Mouse (Mus musculus) ES-E14 (cell line): Measurements from ENCODE around the gene Flii. TPM values are rescaled to one million over a fixed set of nuclear protein-coding genes. Genes with fewer than 3 reads are reported as not detected.

Experiments
- DNase-seq: peaks from one replicate; pipeline ENCODE4 v3.0.0-alpha.2; 2013; ENCODE audit warnings: low read depth, low spot score
- H3K27ac ChIP-seq: 2 replicates; pipeline ENCODE4 v1.5.1; 2012; ENCODE audit warnings: low read depth, mild to moderate bottlenecking, low read length, moderate library complexity, mixed read lengths; ENCODE audit not compliant: poor library complexity, insufficient read depth, severe bottlenecking
- H3K36me3 ChIP-seq: 2 replicates; pipeline ENCODE4 v1.6.1; 2012; ENCODE audit warnings: mild to moderate bottlenecking, low read length, moderate library complexity, mixed read lengths; ENCODE audit not compliant: control insufficient read depth, poor library complexity, insufficient read depth, severe bottlenecking
- H3K4me1 ChIP-seq, 2 experiments: fragments of 150-350 bp in 1 of 2; sonication (generic) in 1 of 2; 2 replicates each; pipeline ENCODE4 v1.6.1; 2012; ENCODE audit warnings: low read length in 2 of 2, mild to moderate bottlenecking in 1 of 2, mixed read lengths in 1 of 2; ENCODE audit not compliant: control insufficient read depth in 2 of 2, insufficient read depth in 2 of 2, poor library complexity in 1 of 2
- H3K4me3 ChIP-seq, 2 experiments: fragments of 150-350 bp in 1 of 2; sonication (generic) in 1 of 2; 2 replicates each; pipeline ENCODE4 v1.5.1; 2012; ENCODE audit warnings: low read length in 2 of 2, low read depth in 1 of 2, mild to moderate bottlenecking in 1 of 2, mixed read lengths in 1 of 2; ENCODE audit not compliant: insufficient read depth in 1 of 2, poor library complexity in 1 of 2, severe bottlenecking in 1 of 2
- H3K9ac ChIP-seq: 2 replicates; pipeline ENCODE4 v1.6.1; 2012; ENCODE audit warnings: low read depth, mild to moderate bottlenecking, low read length, mixed read lengths; ENCODE audit not compliant: poor library complexity, insufficient read depth, severe bottlenecking
- H3K9me3 ChIP-seq: fragments of 150-350 bp; sonication (generic); 2 replicates; pipeline ENCODE4 v1.6.1; 2012; ENCODE audit warnings: low read depth, mild to moderate bottlenecking, low read length; ENCODE audit not compliant: control insufficient read depth, insufficient read depth
- CHD2 ChIP-seq: IDR thresholded peaks from 2 replicates; pipeline ENCODE4 v1.6.1; 2014; ENCODE audit warnings: mild to moderate bottlenecking, low read depth, low read length, inconsistent platforms
- HCFC1 ChIP-seq: IDR thresholded peaks from 2 replicates; pipeline ENCODE4 v1.6.1; 2012; ENCODE audit warnings: low read length, inconsistent platforms, borderline replicate concordance; ENCODE audit not compliant: insufficient read depth
- MAFK ChIP-seq: IDR thresholded peaks from 2 replicates; pipeline ENCODE4 v1.6.1; 2014; ENCODE audit warnings: mild to moderate bottlenecking, low read depth, low read length, inconsistent platforms; ENCODE audit not compliant: insufficient read depth
- ZC3H11A ChIP-seq: IDR thresholded peaks from 2 replicates; pipeline ENCODE4 v1.6.1; 2012; ENCODE audit warnings: low read depth, mild to moderate bottlenecking, inconsistent platforms, low read length, borderline replicate concordance
- ZNF384 ChIP-seq: IDR thresholded peaks from 2 replicates; pipeline ENCODE4 v1.6.1; 2012; ENCODE audit warnings: low read depth, low read length, inconsistent platforms
- in situ Hi-C, 2 experiments: fragments of 600-800 bp; cut with MboI; formaldehyde crosslinking; loops; one replicate each; pipeline ENCODE4 v1.15.1; 2025; ENCODE audit warnings: low sequenced_read_pairs in 2 of 2, inconsistent platforms in 1 of 2; ENCODE audit not compliant: unreplicated experiment in 2 of 2
- total RNA-seq: library from RNA; depleted of rRNA; stranded (reverse); fragments of 300-350 nt; gene quantifications from 2 replicates; pipeline ENCODE4 v1.2.3, GENCODE M21; 2012

The Flii gene
- total RNA-seq, 1 experiment: 55.3 TPM

DNA sequence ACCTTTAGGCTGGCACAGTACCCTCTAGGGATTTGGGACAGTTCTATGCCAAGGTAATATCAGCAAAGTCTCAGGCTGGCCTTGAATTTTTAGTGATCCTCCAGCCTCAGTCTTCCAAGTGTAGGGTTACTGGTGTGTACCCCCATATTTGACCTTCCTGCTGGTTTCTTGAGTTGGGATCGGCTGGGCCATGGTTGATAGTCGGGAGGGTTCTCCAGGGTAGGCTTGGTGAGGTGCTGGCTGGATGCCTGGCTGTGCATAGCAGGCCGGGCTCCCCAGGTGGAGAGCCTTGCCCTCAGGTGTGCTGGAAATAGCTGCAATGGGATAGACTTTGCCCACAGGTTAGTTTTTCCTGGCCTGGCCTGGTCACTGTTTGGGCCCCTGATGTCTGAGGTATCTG is 21.8 kb downstream of the Flii start:
- Histone ChIP-seq H3K4me3 (no peak overlapping the region), H3K27ac (no peak overlapping the region), H3K4me1 (peaks cover 4 to 5% of the 10 kb centered on the region in 2 experiments; a peak in 2 of 4 replicates), H3K36me3 (peaks cover 56% of the 10 kb centered on the region), H3K9ac (no peak overlapping the region), H3K9me3 (no peaks in the 10 kb centered on the region)
- TF ChIP-seq ZNF384 (no peak), CHD2 (no peak), MAFK (no peak), HCFC1 (no peak), ZC3H11A (no peak)
- in situ Hi-C loops: no loop called here
- DNase-seq: no peak

DNA sequence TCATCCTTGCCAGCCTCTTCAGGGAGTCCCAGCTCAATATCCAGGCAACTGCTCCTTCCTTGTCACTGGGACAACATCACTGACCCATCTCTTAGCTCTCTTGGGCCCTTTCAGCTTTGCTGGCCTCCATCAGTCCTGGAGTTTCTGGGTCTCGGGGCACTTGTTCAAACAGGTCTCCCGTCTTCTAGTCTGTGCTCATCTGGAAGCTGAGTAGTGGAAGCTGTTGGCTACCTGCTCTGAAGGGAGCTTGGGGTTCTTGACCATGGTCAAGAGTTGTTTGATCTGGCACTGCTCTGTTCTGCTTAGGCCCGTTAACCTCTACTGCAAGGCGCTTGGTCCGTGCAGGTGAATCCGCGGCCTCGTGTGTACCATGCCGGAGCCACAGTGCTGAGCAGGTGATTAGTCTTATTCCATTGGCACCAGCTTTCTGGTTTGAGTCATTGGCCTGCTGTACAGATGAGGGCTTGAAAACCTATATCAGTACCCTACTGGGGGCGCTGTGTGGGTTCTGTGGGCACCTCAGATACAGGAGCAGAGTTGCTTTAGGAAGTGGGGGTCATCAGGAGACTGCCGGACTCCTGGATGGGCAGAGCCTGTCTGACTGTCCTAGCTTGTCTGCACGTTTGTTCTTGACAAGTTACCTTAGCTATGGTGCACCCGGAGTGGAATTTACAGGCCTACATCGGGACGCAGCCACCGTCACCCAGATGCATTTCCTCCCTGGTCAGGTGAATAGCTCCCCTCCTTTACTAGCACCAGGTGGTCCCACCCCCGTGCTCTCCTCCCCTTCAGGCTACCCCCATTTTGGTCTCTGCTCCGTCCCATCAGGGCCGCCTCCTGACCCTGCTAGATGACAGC is 22.8 kb downstream of the Flii start:
- no peak overlapping the region for H3K27ac ChIP-seq
- peaks cover 5% of the 10 kb centered on the region in 2 experiments; a peak in 2 of 4 replicates for H3K4me1 ChIP-seq
- no peak for TF ChIP-seq HCFC1
- no peak for TF ChIP-seq CHD2
- TF ChIP-seq MAFK: no peak
- TF ChIP-seq ZC3H11A: no peak
- TF ChIP-seq ZNF384: no peak
- H3K9me3 ChIP-seq: no peaks in the 10 kb centered on the region
- in situ Hi-C loops: no loop called here
- H3K36me3 ChIP-seq: peaks cover 46% of the 10 kb centered on the region
- H3K4me3 ChIP-seq: no peak overlapping the region
- H3K9ac ChIP-seq: no peak overlapping the region
- no peak for DNase-seq

DNA sequence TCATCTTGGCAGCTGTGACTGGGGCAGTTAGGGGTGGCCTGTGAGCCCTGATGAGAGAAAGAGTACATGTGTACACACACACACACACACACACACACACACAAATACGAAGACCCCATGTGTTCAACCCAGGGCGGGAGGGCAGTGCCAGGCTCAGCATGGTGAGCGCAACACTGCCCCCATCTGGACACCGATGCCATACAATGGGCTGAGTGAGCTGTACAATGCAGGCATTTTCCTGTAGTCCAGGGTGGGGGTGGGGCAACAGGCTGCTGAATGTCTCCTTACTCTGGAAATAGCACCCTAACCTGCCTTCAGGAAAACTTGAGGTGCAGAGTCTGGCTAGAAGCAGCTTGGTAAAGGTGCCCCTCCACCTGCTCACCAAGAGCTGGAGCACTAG is 23.9 kb downstream of the Flii start:
- in situ Hi-C loops: no loop called here

DNA sequence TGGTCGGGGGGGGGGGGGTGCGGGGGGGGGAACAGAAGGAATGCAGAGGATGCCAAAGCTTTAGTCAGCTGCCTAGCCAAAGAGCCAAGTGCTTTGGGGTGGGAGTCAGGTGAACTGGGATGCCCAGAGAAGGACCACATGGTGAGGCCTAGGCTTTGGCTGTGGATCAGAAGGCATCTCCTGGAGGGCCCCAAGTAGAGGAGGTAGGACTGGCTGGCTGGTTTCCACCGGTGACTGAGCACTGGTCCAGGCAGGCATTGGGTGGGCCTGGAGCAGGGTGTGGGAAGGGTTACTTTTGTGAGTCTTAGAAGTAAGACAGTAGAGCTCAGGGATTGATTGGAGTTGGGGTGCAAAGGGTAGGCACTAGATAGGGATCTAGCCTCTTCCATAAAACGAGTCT is 25.5 kb downstream of the Flii start:
- Histone ChIP-seq H3K9me3 (no peaks in the 10 kb centered on the region), H3K4me3 (no peak overlapping the region), H3K9ac (no peak overlapping the region), H3K36me3 (peaks cover 21% of the 10 kb centered on the region), H3K27ac (no peak overlapping the region), H3K4me1 (peaks cover 8 to 11% of the 10 kb centered on the region in 2 experiments; a peak in 3 of 4 replicates)
- TF ChIP-seq ZC3H11A (no peak), ZNF384 (no peak), HCFC1 (no peak), CHD2 (no peak), MAFK (no peak)
- in situ Hi-C loops: no loop called here
- DNase-seq: no peak

More for the DNA sequence above, 23.9 kb downstream of the Flii start:
- peaks cover 10 to 11% of the 10 kb centered on the region in 2 experiments; a peak in 3 of 4 replicates for H3K4me1 ChIP-seq
- H3K9ac ChIP-seq: no peak overlapping the region
- DNase-seq: peak; percentile 56
- H3K27ac ChIP-seq: no peak overlapping the region
- H3K4me3 ChIP-seq: no peak overlapping the region
- TF ChIP-seq ZNF384: no peak
- no peak for TF ChIP-seq HCFC1
- no peak for TF ChIP-seq CHD2
- TF ChIP-seq MAFK: no peak
- no peak for TF ChIP-seq ZC3H11A
- peaks cover 35% of the 10 kb centered on the region for H3K36me3 ChIP-seq
- H3K9me3 ChIP-seq: no peaks in the 10 kb centered on the region
